Mouse (Mus musculus) liver, embryonic 14.5 days (tissue): ENCODE results near the gene Gm10300.

ENCODE experiments used
- CTCF ChIP-seq: IDR thresholded peaks from 2 replicates; pipeline ENCODE4 v1.5.1; 2016; ENCODE audit warnings: antibody characterized with exemption, low read depth, control low read depth
- EP300 ChIP-seq: IDR thresholded peaks from 2 replicates; pipeline ENCODE4 v1.6.1; 2016; ENCODE audit warnings: antibody characterized with exemption, low read depth

DNA sequence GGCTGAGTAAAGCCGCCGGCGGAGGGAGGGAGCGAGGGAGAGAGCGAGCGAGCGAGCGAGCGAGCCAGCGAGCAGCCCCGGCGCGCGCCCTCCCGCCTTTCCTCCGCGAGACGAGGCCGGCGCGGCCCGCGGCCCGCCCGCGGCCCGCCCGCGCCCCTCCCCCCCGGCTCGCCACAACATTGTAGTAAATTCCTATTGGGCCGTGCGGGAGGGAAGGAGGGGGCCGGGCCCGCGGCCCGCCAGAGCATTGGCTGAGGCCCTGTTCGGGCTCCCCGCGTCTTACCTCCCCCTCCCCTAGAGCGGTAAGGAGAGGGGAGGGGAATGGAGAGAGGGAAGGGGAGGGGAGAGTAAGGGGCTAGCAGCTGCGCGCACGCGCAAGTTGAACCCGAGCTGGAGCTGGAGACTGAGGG, 25.5 kb upstream of the Gm10300 start:
- TF ChIP-seq EP300 (no peak), CTCF (no peak)
